In genomic region chr6:88934132-88934531, GRCm38 (mm10) we compare ENCODE assay signal across 23 mouse cellular contexts. TPM values are rescaled to one million over a fixed set of nuclear protein-coding genes. Genes with fewer than 3 reads are reported as not detected.
DNase-seq lines count a peak whose midpoint lies in the region; ATAC-seq and TF ChIP-seq lines count a peak whose summit lies in the region.
"Had no signal": no experiment of that assay in that cellular context is flagged by ENCODE, and none has a peak within 500 bp of the region (broad histone marks: within the 10 kb centered on the region; RNA-seq: fewer than 3 reads in every experiment).

No protein-coding gene starts in this region.

- peak overlapping the region; percentile 93 for H3K27ac ChIP-seq in hindbrain, embryonic 10.5 days
- H3K27ac ChIP-seq in hindbrain, embryonic 11.5 days (ENCODE audit: low read depth, low read length): no peak overlapping the region
- H3K27ac ChIP-seq in midbrain, embryonic 10.5 days (replicated peaks): peak overlapping the region; percentile 74
- no peak overlapping the region for H3K27ac ChIP-seq in midbrain, embryonic 16.5 days (ENCODE audit: low read length)
- peak overlapping the region; percentile 91 for H3K27ac ChIP-seq in embryonic fibroblast, embryonic 13.5 days (ENCODE audit: insufficient read depth, low read length)
- H3K27ac ChIP-seq: embryonic facial prominence, embryonic 15.5 days; hindbrain, embryonic 13.5 days; limb, embryonic 15.5 days; liver, embryonic 14.5 days; lung, embryonic 15.5 days; neural tube, embryonic 12.5 days; stomach, embryonic 15.5 days had no signal

- no peak overlapping the region for H3K4me2 ChIP-seq in hindbrain, embryonic 11.5 days (replicated peaks; ENCODE audit: low read depth, low read length)
- no peak overlapping the region for H3K4me2 ChIP-seq in midbrain, embryonic 16.5 days (ENCODE audit: low read length)
- H3K4me2 ChIP-seq: embryonic facial prominence, embryonic 15.5 days; heart, embryonic 12.5 days; hindbrain, embryonic 13.5 days; limb, embryonic 15.5 days; lung, embryonic 15.5 days; neural tube, embryonic 12.5 days; stomach, embryonic 15.5 days had no signal

- 35% methylated on average over 4 of the region's 4 CpGs for WGBS in hindbrain, embryonic 10.5 days
- 45% methylated on average over 4 of the region's 4 CpGs for WGBS in hindbrain, embryonic 11.5 days
- 42% methylated on average over 4 of the region's 4 CpGs for WGBS in midbrain, embryonic 10.5 days
- 26% methylated on average over 4 of the region's 4 CpGs for WGBS in midbrain, embryonic 16.5 days

- peaks cover 35% of the 10 kb centered on the region for H3K27me3 ChIP-seq in hindbrain, embryonic 10.5 days (ENCODE audit: insufficient read depth, poor library complexity, severe bottlenecking)
- H3K27me3 ChIP-seq in hindbrain, embryonic 11.5 days (ENCODE audit: control insufficient read depth, insufficient read depth, low read length): no peaks in the 10 kb centered on the region
- H3K27me3 ChIP-seq in midbrain, embryonic 10.5 days (ENCODE audit: low read depth, poor library complexity, severe bottlenecking): peaks cover 45% of the 10 kb centered on the region
- no peaks in the 10 kb centered on the region for H3K27me3 ChIP-seq in midbrain, embryonic 16.5 days (ENCODE audit: control insufficient read depth, insufficient read depth, low read depth, low read length)
- H3K27me3 ChIP-seq: limb, embryonic 15.5 days; lung, embryonic 15.5 days; neural tube, embryonic 12.5 days; stomach, embryonic 15.5 days had no signal

- no peak overlapping the region for H3K4me3 ChIP-seq in hindbrain, embryonic 10.5 days
- no peak overlapping the region for H3K4me3 ChIP-seq in hindbrain, embryonic 11.5 days (ENCODE audit: low read depth, low read length)
- no peak overlapping the region for H3K4me3 ChIP-seq in midbrain, embryonic 10.5 days
- no peak overlapping the region for H3K4me3 ChIP-seq in midbrain, embryonic 16.5 days (ENCODE audit: low read depth, low read length)
- no peak overlapping the region for H3K4me3 ChIP-seq in embryonic fibroblast, embryonic 13.5 days (ENCODE audit: insufficient read depth, low read length)
- H3K4me3 ChIP-seq: embryonic facial prominence, embryonic 15.5 days; heart, embryonic 12.5 days; hindbrain, embryonic 13.5 days; limb, embryonic 15.5 days; lung, embryonic 15.5 days; neural tube, embryonic 12.5 days; stomach, embryonic 15.5 days had no signal

- no peaks in the 10 kb centered on the region for H3K9me3 ChIP-seq in hindbrain, embryonic 10.5 days
- no peaks in the 10 kb centered on the region for H3K9me3 ChIP-seq in hindbrain, embryonic 11.5 days (ENCODE audit: control insufficient read depth, low read length)
- no peaks in the 10 kb centered on the region for H3K9me3 ChIP-seq in midbrain, embryonic 10.5 days (replicated peaks)
- no peaks in the 10 kb centered on the region for H3K9me3 ChIP-seq in midbrain, embryonic 16.5 days (replicated peaks; ENCODE audit: control insufficient read depth, low read length, poor library complexity, severe bottlenecking)
- H3K9me3 ChIP-seq: embryonic facial prominence, embryonic 15.5 days; heart, embryonic 12.5 days; hindbrain, embryonic 13.5 days; limb, embryonic 15.5 days; lung, embryonic 15.5 days; neural tube, embryonic 12.5 days; stomach, embryonic 15.5 days had no signal

- no peak for TF ChIP-seq CTCF in embryonic fibroblast, embryonic 13.5 days (IDR thresholded peaks at IDR 0.05; ENCODE audit: borderline replicate concordance, insufficient read depth, low read length)

- H3K36me3 ChIP-seq in hindbrain, embryonic 10.5 days: no peaks in the 10 kb centered on the region
- no peaks in the 10 kb centered on the region for H3K36me3 ChIP-seq in hindbrain, embryonic 11.5 days (ENCODE audit: control insufficient read depth, insufficient read depth, low read length)
- no peaks in the 10 kb centered on the region for H3K36me3 ChIP-seq in midbrain, embryonic 10.5 days
- H3K36me3 ChIP-seq in midbrain, embryonic 16.5 days (ENCODE audit: control insufficient read depth, insufficient read depth, low read length): no peaks in the 10 kb centered on the region
- H3K36me3 ChIP-seq: embryonic facial prominence, embryonic 15.5 days; heart, embryonic 12.5 days; hindbrain, embryonic 13.5 days; limb, embryonic 15.5 days; lung, embryonic 15.5 days; neural tube, embryonic 12.5 days; stomach, embryonic 15.5 days had no signal

- no peak for ATAC-seq in hindbrain, embryonic 11.5 days (ENCODE audit: low FRiP score)
- no peak for ATAC-seq in midbrain, embryonic 16.5 days
- ATAC-seq: inflammation-experienced regulatory T-cells, adult 6 months had no signal

- no peak for DNase-seq in hindbrain, embryonic 10.5 days (ENCODE audit: low spot score)
- no peak for DNase-seq in hindbrain, embryonic 11.5 days (ENCODE audit: low spot score)
- DNase-seq in midbrain, embryonic 10.5 days (ENCODE audit: low spot score): no peak
- peak; percentile 28 for DNase-seq in NIH3T3 (ENCODE audit: low read depth)
- no peak for DNase-seq in adrenal gland, postnatal 4 days (ENCODE audit: low spot score in 2 of 2)
- DNase-seq: adrenal gland, postnatal 10 days; gastrocnemius, postnatal 14 days; heart, postnatal 10 days; kidney, adult 8-10 months; left cerebral cortex, postnatal 4 days; thymus, postnatal 25 days had no signal

- H3K9ac ChIP-seq in hindbrain, embryonic 11.5 days (ENCODE audit: low read depth, low read length): no peak overlapping the region
- no peak overlapping the region for H3K9ac ChIP-seq in midbrain, embryonic 16.5 days (ENCODE audit: low read depth, low read length)
- H3K9ac ChIP-seq: embryonic facial prominence, embryonic 15.5 days; heart, embryonic 12.5 days; hindbrain, embryonic 13.5 days; limb, embryonic 15.5 days; liver, embryonic 14.5 days; lung, embryonic 15.5 days; neural tube, embryonic 12.5 days; stomach, embryonic 15.5 days had no signal

- no peak for TF ChIP-seq POLR2A in embryonic fibroblast, embryonic 13.5 days (IDR thresholded peaks at IDR 0.05; ENCODE audit: low read depth, low read length)

- peaks cover 95% of the 10 kb centered on the region for H3K4me1 ChIP-seq in hindbrain, embryonic 10.5 days (replicated peaks)
- peaks cover 43% of the 10 kb centered on the region for H3K4me1 ChIP-seq in hindbrain, embryonic 11.5 days (replicated peaks; ENCODE audit: control insufficient read depth, insufficient read depth, low read length)
- peaks cover 98% of the 10 kb centered on the region for H3K4me1 ChIP-seq in midbrain, embryonic 10.5 days
- H3K4me1 ChIP-seq in midbrain, embryonic 16.5 days (ENCODE audit: control insufficient read depth, insufficient read depth, low read length): peaks cover 48% of the 10 kb centered on the region
- peaks cover 17% of the 10 kb centered on the region for H3K4me1 ChIP-seq in embryonic fibroblast, embryonic 13.5 days (ENCODE audit: control insufficient read depth, insufficient read depth, low read length)

RNA-seq across cellular contexts. Expression of gene Tpra1, which starts 32.1 kb away (rescaled TPM):
- polyA plus RNA-seq in hindbrain, embryonic 10.5 days (2016; fragmentation: Nextera tagmentation; extraction: Ambion mirVana): 60.5 and 62.3 TPM in 2 replicates
- 40.1 and 45.4 TPM in 2 replicates for polyA plus RNA-seq in hindbrain, embryonic 11.5 days (2014; fragmentation: Nextera tagmentation; extraction: Ambion mirVana)
- 56.0 and 57.6 TPM in 2 replicates for polyA plus RNA-seq in midbrain, embryonic 10.5 days (2016; fragmentation: Nextera tagmentation; extraction: Ambion mirVana)
- 88.4 and 99.6 TPM in 2 replicates for polyA plus RNA-seq in midbrain, embryonic 16.5 days (2015; fragmentation: Nextera tagmentation; extraction: Ambion mirVana)
- polyA plus RNA-seq in embryonic fibroblast, embryonic 13.5 days (2011; ENCODE audit: insufficient read length, low read depth, missing spikeins): 29.2 and 31.0 TPM in 2 replicates
- 100 to 1,000 TPM; 112 to 121 TPM for total RNA-seq in adrenal gland, postnatal 4 days (2021)

RNA-seq across cellular contexts. Expression of gene Mcm2, which starts 35.6 kb away (rescaled TPM):
- polyA plus RNA-seq in hindbrain, embryonic 10.5 days (2016; fragmentation: Nextera tagmentation; extraction: Ambion mirVana): 222 and 292 TPM in 2 replicates
- polyA plus RNA-seq in hindbrain, embryonic 11.5 days (2014; fragmentation: Nextera tagmentation; extraction: Ambion mirVana): 146 and 191 TPM in 2 replicates
- 290 and 301 TPM in 2 replicates for polyA plus RNA-seq in midbrain, embryonic 10.5 days (2016; fragmentation: Nextera tagmentation; extraction: Ambion mirVana)
- polyA plus RNA-seq in midbrain, embryonic 16.5 days (2015; fragmentation: Nextera tagmentation; extraction: Ambion mirVana): 16.2 and 20.7 TPM in 2 replicates
- 31.6 and 42.3 TPM in 2 replicates for polyA plus RNA-seq in embryonic fibroblast, embryonic 13.5 days (2011; ENCODE audit: insufficient read length, low read depth, missing spikeins)
- 10 to 100 TPM; 69.6 to 83.3 TPM for total RNA-seq in adrenal gland, postnatal 4 days (2021)

RNA-seq across cellular contexts. Expression of gene Podxl2, which starts 59.3 kb away (rescaled TPM):
- 81.1 and 182 TPM in 2 replicates for polyA plus RNA-seq in hindbrain, embryonic 10.5 days (2016; fragmentation: Nextera tagmentation; extraction: Ambion mirVana)
- polyA plus RNA-seq in hindbrain, embryonic 11.5 days (2014; fragmentation: Nextera tagmentation; extraction: Ambion mirVana): 151 and 156 TPM in 2 replicates
- polyA plus RNA-seq in midbrain, embryonic 10.5 days (2016; fragmentation: Nextera tagmentation; extraction: Ambion mirVana): 69.4 and 117 TPM in 2 replicates
- polyA plus RNA-seq in midbrain, embryonic 16.5 days (2015; fragmentation: Nextera tagmentation; extraction: Ambion mirVana): 662 and 671 TPM in 2 replicates
- 9.3 and 13.9 TPM in 2 replicates for polyA plus RNA-seq in embryonic fibroblast, embryonic 13.5 days (2011; ENCODE audit: insufficient read length, low read depth, missing spikeins)
- 10 to 100 TPM; 60.1 to 62.8 TPM for total RNA-seq in adrenal gland, postnatal 4 days (2021)
- total RNA-seq: MEL had no signal
- polyA plus RNA-seq: inflammation-experienced regulatory T-cells, adult 6 months had no signal

Comparison
In these comparisons a context has a peak if more than half of its experiments do, and no peak if none do; other contexts are left out.
1. H3K27ac ChIP-seq: peak in hindbrain, embryonic 10.5 days (single experiment), midbrain, embryonic 10.5 days (single experiment) and embryonic fibroblast, embryonic 13.5 days (single experiment); none in hindbrain, embryonic 11.5 days (single experiment) and midbrain, embryonic 16.5 days (single experiment).